Mouse (Mus musculus): ENCODE measurements around the gene Gm6880. TPM values are rescaled to one million over a fixed set of nuclear protein-coding genes. Genes with fewer than 3 reads are reported as not detected.
"Not testable (repeated sequence)": the region's sequence is repeated elsewhere in the genome, so short reads cannot be mapped to it uniquely, and the experiment has no call there.

The Gm6880 gene
- polyA plus RNA-seq (2016; fragmentation: Nextera tagmentation; extraction: Ambion mirVana): not detected in 2 replicates

DNA sequence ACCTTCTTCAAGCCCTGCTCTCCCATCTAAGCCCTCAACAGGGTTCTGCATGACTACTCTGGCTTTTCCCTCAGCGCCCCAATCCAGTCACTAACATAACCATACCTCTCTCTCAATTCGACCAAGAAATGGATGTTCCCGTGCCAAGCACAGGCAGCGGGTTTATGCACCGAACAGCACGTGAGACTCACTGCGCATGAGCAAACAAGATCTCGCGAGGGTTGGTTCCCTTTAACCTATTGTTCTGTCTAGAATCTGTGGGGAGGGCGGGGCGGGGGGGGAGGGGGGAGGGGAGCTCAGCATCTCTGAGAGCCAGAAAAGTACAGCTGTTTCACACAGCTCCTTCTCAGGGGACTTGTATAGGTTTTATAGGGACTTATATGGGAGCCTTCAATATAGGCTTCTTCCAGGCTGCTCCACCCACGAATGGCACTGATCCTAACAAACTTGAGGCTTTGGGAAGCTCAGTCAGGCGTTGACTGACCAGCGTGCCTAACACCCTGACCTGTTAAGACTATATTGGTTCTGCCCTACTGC lies at the start of gene Gm6880:
TSS of gene Gm6880 (minus strand) at position 51 of the 537 bp plus-strand sequence.
- not testable (repeated sequence) for H3K4me1 ChIP-seq; H3K9me3 ChIP-seq; DNase-seq (ENCODE audit: extremely low spot score, low spot score); H3K36me3 ChIP-seq (replicated peaks); H3K27me3 ChIP-seq (ENCODE audit: poor library complexity, severe bottlenecking); H3K27ac ChIP-seq; H3K4me3 ChIP-seq
- 83% methylated on average over 13 of the region's 14 CpGs for WGBS

- H3K4me1 ChIP-seq; H3K36me3 ChIP-seq (replicated peaks); H3K4me3 ChIP-seq; H3K9me3 ChIP-seq; DNase-seq (ENCODE audit: extremely low spot score, low spot score); H3K27me3 ChIP-seq (ENCODE audit: poor library complexity, severe bottlenecking); H3K27ac ChIP-seq: not testable (repeated sequence)
Observed at GRCm38 (mm10) chrX:74517461-74517860, 36.3 kb upstream of the Gm6880 start.

- Histone ChIP-seq H3K27me3 (ENCODE audit: poor library complexity, severe bottlenecking) (no peaks in the 10 kb centered on the region), H3K27ac (no peak overlapping the region), H3K36me3 (replicated peaks) (no peaks in the 10 kb centered on the region), H3K4me3 (no peak overlapping the region), H3K9me3 (no peaks in the 10 kb centered on the region), H3K4me1 (no peaks in the 10 kb centered on the region)
- DNase-seq (ENCODE audit: extremely low spot score, low spot score): no peak
- WGBS: 60% methylated on average over 1 of the region's 1 CpGs
Observed at GRCm38 (mm10) chrX:74497131-74497530, 15.9 kb upstream of the Gm6880 start.

DNA sequence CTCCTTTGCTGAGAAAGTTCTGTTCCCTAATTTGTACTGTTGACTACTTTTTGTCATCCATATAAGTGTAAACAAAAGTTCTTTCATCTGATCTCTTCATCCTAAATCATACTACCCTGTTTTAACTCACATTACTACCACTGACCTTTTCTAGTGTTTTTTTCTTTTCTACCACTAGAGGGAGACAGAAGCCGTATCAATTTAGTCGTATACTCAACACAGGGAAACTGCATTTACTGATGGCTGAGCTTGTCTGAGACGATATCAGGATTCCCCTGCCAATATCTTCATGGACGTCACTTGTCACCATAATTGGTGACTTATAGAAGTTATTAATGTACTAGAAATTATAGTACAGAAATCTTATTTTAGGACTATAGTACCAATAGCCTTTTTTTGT lies 28.4 kb downstream of the Gm6880 start:
- 14% methylated on average over 4 of the region's 4 CpGs for WGBS
- H3K27ac ChIP-seq: no peak overlapping the region
- no peaks in the 10 kb centered on the region for H3K9me3 ChIP-seq
- H3K4me3 ChIP-seq: no peak overlapping the region
- H3K27me3 ChIP-seq (ENCODE audit: poor library complexity, severe bottlenecking): no peaks in the 10 kb centered on the region
- H3K4me1 ChIP-seq: no peaks in the 10 kb centered on the region
- peaks cover 8% of the 10 kb centered on the region for H3K36me3 ChIP-seq (replicated peaks)
- DNase-seq (ENCODE audit: extremely low spot score, low spot score): no peak

DNA sequence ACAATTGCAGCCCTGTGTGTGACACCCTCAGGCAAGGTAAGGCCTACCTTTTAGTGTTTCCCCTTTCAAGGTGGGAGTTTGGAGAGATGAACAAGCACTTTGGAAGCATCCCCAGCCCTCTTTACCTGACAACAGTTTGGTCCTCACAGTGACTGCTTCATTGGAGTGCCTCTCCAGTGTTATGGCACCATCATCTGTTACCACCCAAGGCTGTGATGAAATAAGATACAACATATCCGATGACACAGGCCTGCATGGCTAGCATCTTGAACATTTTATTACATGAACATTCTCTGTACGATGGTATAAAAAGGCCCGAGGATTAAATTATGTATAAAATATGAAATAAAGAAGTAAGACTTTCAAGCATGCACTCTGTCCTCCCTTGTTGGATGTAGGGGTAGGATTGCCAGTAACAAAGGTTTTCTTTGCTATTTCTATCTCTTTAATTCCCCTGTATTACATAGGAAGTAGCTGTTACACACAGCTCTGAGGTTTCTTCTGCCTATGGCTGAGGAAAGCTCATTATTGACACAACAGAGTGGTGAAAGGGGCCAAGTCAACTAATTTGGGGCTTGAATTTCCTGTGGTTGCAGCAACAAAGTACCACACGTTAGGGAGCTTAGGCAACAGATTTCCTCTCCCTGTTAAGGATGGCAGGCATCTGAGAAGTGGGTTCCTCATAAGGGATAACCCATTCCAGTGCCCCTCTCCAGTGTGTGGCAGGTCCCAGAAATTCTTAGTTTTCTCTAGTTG lies 29.9 kb downstream of the Gm6880 start:
- no peak for DNase-seq (ENCODE audit: extremely low spot score, low spot score)
- WGBS: 83% methylated on average over 4 of the region's 4 CpGs

More for the DNA sequence above, 29.9 kb downstream of the Gm6880 start:
- Histone ChIP-seq H3K27ac (no peak overlapping the region), H3K4me3 (no peak overlapping the region), H3K9me3 (no peaks in the 10 kb centered on the region), H3K4me1 (no peaks in the 10 kb centered on the region), H3K27me3 (ENCODE audit: poor library complexity, severe bottlenecking) (no peaks in the 10 kb centered on the region), H3K36me3 (replicated peaks) (peaks cover 9% of the 10 kb centered on the region)

Other genes starting within 250 kb of the Gm6880 start
- 265 and 269 TPM in 2 replicates for gene Flna, start 231.6 kb downstream of the Gm6880 start, polyA plus RNA-seq (2016; fragmentation: Nextera tagmentation; extraction: Ambion mirVana)
- gene Emd, start 226.7 kb downstream of the Gm6880 start, polyA plus RNA-seq (2016; fragmentation: Nextera tagmentation; extraction: Ambion mirVana): 22.2 and 25.7 TPM in 2 replicates
- gene Rpl10, start 210.6 kb downstream of the Gm6880 start, polyA plus RNA-seq (2016; fragmentation: Nextera tagmentation; extraction: Ambion mirVana): 800 and 812 TPM in 2 replicates
- 66.3 and 75.8 TPM in 2 replicates for gene Taz, start 199.5 kb downstream of the Gm6880 start, polyA plus RNA-seq (2016; fragmentation: Nextera tagmentation; extraction: Ambion mirVana)
- gene Dnase1l1, start 199.1 kb downstream of the Gm6880 start, polyA plus RNA-seq (2016; fragmentation: Nextera tagmentation; extraction: Ambion mirVana): 4.5 and 5.1 TPM in 2 replicates
- gene Atp6ap1, start 184.3 kb downstream of the Gm6880 start, polyA plus RNA-seq (2016; fragmentation: Nextera tagmentation; extraction: Ambion mirVana): 82.6 and 84.6 TPM in 2 replicates
- gene Gdi1, start 176.4 kb downstream of the Gm6880 start, polyA plus RNA-seq (2016; fragmentation: Nextera tagmentation; extraction: Ambion mirVana): 239 and 242 TPM in 2 replicates
- gene Fam50a, start 168.4 kb downstream of the Gm6880 start, polyA plus RNA-seq (2016; fragmentation: Nextera tagmentation; extraction: Ambion mirVana): 63.4 and 67.3 TPM in 2 replicates
- 16.1 and 20.3 TPM in 2 replicates for gene Plxna3, start 152.3 kb downstream of the Gm6880 start, polyA plus RNA-seq (2016; fragmentation: Nextera tagmentation; extraction: Ambion mirVana)
- 120 and 125 TPM in 2 replicates for gene Lage3, start 127.8 kb downstream of the Gm6880 start, polyA plus RNA-seq (2016; fragmentation: Nextera tagmentation; extraction: Ambion mirVana)
- gene Ubl4a, start 108.2 kb downstream of the Gm6880 start, polyA plus RNA-seq (2016; fragmentation: Nextera tagmentation; extraction: Ambion mirVana): 64.3 and 67.3 TPM in 2 replicates
- gene Slc10a3, start 108.0 kb downstream of the Gm6880 start, polyA plus RNA-seq (2016; fragmentation: Nextera tagmentation; extraction: Ambion mirVana): 10.6 and 12.5 TPM in 2 replicates
- 22.8 and 23.7 TPM in 2 replicates for gene Fam3a, start 88.1 kb downstream of the Gm6880 start, polyA plus RNA-seq (2016; fragmentation: Nextera tagmentation; extraction: Ambion mirVana)
- gene Ikbkg, start 88.1 kb downstream of the Gm6880 start, polyA plus RNA-seq (2016; fragmentation: Nextera tagmentation; extraction: Ambion mirVana): 18.9 and 20.9 TPM in 2 replicates
- gene G6pdx, start 52.2 kb downstream of the Gm6880 start, polyA plus RNA-seq (2016; fragmentation: Nextera tagmentation; extraction: Ambion mirVana): 53.5 and 55.3 TPM in 2 replicates
- gene Olfr1326-ps1, start 93.5 kb upstream of the Gm6880 start, polyA plus RNA-seq (2016; fragmentation: Nextera tagmentation; extraction: Ambion mirVana): not detected in 2 replicates
- not detected in 2 replicates for gene Olfr1325, start 111.3 kb upstream of the Gm6880 start, polyA plus RNA-seq (2016; fragmentation: Nextera tagmentation; extraction: Ambion mirVana)
- gene Gm5640, start 164.2 kb upstream of the Gm6880 start, polyA plus RNA-seq (2016; fragmentation: Nextera tagmentation; extraction: Ambion mirVana): not detected in 2 replicates

Data from forebrain, embryonic 10.5 days (tissue).